Mouse (Mus musculus) brain, adult 2 months (tissue): Measurements from ENCODE around the gene Jmy.
A peak's percentile ranks its signal among the peaks of the same experiment; 100 is the strongest.
"Not testable (repeated sequence)": the region's sequence is repeated elsewhere in the genome, so short reads cannot be mapped to it uniquely, and the experiment has no call there.

ENCODE experiments used
- DNase-seq: peaks from one replicate; pipeline ENCODE4 v3.0.0; 2011; ENCODE audit warnings: low read depth, low spot score

The Jmy gene

DNA sequence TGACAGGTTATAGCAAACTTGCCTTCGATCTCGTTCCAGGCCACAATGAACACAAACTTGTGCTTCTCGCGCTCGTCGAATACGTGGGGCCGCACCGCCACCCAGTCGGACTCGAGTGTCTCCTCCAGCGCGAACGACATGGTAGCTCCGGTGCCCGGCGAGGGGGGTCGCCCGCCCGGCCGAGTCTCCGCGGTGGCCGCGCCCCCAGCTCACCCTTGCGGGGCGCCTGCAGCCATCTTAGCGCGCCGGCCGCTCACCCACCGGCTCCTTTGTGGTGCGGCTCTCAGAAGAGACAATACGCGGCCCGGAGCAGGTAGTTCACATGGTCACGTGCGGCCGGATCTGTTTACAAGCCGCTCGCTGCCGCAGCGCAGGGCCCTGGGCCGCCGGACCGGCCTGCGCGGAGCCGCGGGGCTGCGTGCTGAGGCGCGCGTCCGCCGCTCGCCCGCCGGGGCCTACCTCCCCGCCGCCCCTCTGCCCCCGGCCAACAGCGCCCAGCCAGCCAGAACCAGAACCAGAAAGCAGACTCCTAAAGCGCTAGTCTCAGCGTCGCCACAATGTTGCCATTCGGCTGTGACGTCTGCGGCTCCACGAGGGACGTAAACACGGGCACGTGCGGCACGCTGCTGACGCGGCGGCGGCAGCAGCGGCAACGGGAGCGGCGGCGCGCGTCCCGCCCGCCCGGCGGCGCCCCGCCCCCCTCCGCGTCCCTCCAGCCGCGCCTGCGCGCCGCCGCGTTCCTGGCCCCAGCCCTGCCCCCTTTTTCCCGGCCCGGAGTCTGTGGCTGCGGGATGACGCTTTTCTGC lies at the start of gene Jmy:
Gene Jmy (minus strand): TSS at position 642 of the 806 bp plus-strand sequence.
- DNase-seq = peak; percentile 96

DNA sequence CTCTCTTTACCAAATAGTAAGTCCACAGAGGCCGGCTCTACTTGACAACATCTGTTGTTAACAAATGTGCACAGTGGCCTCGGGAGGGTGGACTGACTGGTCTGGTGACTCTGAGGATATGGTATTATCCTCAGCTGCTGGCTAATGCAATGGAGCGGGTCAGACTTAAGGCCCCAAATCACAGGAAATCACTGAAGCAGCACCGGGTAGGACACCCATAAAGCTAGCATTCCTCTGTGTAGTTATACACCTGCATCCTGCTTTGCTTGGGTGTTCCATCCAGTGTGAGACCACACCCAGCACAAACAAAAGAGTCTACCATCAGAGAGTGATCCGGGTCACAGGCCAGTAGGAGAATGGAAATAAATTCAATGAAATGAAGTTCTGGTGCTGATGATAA lies 48.0 kb upstream of the Jmy start:
- no peak for DNase-seq

DNA sequence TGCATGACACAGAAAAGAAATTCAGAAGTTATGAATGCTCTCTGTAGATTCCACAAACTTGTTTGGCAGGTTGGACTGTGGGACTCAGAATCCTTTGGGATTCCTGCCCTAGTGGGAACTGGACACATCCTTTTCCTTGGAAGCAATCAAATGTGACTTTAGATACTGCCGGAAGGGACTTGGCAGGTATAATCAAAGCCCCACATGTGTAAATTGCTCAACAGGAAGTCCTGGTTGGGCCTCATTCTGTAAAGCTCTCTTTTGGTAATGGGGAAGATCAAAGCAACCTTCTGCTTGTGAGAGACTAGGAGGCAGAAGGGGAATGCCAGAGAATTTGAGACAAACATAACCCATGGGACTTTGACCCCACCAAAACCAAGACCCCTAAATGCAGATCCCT lies 46.4 kb upstream of the Jmy start:
- DNase-seq = no peak

DNA sequence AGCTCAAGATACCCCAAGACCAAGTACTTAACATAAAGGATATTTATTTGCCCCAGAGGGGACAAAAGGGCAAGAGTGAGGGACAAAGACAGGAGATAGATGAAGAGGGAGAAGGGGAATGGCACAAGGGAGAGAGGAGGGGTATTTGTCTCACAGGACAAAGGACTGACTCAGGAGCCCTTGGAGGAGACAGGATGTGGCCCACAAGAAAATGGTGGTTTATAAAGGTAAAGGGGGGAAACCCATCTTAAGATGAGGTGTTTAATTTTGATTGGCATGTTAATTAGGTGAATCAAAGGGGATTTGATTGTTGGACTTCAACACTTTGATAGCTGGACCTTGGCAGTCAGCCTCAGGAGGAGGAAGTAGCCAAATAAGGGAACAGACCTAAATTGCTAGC lies 44.7 kb upstream of the Jmy start:
- DNase-seq = no peak

DNA sequence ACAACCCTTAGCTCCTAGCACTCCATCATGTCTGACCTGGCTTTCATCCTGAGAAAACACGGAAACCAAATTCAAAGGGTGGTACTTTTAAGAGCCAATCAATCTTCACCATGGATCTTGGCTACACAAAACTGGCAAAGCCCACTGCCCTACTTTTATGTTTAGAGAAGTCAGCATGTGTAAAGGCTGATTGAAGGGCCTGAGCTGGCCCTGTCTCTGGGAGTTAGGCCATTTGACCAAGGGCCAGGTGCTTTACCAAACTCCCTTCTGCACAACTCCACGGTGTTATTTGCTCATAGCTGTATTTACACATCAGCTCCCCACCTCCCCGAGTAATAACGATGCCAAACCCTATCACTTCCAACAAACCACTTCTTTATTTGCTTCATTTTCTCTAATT lies 39.7 kb upstream of the Jmy start:
- DNase-seq = no peak

DNA sequence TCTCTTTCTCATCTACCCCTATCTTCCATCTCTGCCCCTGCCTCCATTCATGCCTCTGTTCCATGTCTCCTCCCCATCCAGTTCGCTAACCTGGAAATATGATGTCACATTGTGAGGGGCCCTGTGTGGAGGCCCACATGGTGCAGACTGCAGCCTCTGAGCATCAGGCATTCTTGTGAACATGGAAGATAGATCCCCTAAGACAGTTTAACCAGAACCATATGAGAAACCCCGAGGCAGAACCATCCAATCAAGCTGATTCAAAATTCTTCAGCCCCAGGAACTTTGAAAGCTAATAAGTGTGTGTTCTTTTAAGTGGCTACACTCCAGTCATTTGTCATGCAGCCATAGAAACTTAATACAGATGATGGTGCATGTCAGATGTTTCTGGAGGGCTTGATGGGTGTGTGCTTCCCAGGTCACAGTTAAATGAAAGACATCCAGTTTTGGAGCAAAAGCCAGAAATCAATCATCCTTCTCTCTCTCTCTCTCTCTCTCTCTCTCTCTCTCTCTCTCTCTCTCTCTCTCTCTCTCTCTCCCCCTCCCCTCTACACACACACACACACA lies 19.2 kb upstream of the Jmy start:
- no peak for DNase-seq

DNA sequence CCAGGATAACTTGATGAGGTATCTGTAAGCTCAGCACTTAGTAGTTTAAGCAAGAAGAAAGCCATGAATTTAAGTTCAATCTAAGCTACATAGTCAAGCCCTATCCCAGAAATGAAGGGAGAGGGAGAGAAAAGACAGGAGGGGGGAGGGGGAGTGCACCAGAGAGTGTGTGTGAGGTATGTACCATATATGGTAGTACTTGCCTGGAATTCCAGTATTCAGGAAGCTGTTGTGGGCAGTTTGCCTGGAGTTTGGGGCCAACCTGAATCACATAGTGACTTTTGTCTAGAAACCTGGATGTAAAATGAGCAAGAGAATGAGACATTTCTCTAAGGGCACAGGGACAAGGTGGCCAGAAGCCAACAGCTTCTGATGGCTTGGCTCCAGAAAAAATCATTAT lies 17.6 kb upstream of the Jmy start:
- DNase-seq = no peak

DNA sequence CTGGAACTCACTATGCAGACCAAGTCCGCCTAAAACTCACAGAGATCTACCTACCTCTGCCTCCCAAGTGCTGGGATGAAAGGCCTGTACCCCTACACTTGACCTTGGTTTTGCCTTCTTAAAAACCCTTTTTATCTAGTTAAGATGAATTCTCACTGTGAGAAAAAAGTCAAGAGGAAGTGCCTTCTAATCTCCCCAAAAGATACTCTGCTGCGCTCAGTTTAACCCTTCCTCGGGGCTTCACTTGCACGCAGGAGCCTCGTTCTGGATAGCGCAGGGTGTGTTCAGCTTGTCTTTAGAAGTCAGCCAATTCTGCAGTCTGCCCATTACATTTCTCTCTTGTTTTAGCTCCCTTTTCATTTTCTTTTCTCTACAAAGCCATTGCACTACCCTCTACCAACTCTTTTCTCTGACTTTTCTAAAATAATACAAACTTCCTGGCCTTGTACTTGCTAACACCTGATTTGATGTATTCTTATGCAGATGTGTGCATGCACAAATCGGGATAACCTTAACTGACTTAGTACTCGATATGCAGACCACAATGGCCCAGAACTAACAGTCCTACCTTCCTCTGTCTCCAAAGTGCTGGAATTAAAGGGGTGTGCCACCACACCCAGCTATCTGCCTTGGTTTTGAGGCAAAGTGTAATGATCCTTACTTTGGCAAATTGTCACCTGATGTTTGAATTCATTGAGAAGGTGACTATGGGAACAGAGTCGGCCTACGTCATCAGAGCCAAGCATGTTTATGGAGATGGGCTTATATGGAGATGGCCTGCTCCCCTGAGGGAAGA lies 14.6 kb upstream of the Jmy start:
- DNase-seq = no peak

DNA sequence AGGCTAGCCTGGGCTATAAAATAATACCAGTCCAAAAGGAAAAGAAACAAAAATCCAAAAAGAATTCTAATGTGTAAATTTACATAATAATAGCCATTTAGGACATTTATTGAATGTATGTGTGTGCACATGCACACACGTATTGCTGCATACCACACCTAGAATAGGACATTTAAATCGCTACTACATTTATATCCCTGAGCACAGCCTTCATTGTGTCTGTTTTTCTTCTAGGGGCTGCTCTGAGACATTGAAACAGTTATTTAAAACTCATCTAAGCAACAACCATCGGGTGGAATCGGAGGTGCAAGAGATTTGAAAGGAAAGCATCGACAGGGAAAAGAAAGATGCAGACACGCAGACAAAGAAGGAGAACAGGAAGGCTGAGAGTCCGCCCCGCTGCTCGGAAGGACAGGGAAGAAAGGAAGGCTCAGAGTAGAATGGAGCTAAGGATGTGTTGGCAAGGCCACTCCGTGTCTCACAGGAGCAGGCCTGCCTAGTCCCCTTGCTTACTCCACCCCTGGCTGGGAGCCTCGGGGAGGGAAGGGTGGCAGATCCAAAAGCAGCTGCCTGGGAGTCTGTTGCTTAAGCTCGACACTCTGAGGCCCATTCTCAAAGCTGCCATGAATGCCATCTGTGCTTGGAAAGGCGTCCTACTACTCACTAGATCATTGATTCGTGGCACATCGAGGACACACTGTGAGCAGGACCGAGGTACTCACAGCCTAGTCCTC lies 11.0 kb upstream of the Jmy start:
- DNase-seq = peak; percentile 61

DNA sequence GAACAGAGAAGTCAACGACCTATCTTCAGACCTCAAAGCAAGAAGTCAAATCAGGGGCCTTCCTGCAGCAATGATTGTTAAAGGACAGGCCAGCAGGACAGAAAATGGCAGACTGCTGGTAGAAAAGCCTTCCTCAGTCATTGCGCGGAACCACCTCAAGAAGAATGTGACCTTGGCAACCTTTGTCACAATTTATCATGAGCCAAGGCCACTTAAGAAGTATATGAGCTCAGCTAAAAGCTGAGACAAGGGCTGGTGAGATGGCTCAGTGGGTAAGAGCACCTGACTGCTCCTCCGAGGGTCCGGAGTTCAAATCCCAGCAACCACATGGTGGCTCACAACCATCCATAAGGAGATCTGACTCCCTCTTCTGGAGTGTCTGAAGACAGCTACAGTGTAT lies 7.3 kb upstream of the Jmy start:
- DNase-seq = not testable (repeated sequence)

DNA sequence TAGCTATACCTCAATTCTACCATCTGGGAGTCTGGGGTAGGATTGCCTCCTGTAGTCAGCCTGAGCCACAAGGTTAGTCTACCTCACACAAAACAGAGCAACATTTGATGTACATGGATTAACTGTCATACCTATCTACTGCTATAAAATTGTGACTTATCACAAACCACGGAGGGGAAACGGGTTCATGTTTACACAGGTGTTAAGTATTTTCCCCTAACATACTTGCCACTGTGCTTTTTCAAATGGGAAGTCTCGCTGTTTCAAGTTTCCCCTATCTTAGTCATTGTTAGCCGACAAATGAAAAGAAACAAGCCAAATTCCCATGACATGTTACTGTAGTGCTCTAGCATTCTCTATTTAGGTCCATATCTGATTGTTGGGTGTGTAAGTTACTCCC lies 2.1 kb upstream of the Jmy start:
- no peak for DNase-seq

DNA sequence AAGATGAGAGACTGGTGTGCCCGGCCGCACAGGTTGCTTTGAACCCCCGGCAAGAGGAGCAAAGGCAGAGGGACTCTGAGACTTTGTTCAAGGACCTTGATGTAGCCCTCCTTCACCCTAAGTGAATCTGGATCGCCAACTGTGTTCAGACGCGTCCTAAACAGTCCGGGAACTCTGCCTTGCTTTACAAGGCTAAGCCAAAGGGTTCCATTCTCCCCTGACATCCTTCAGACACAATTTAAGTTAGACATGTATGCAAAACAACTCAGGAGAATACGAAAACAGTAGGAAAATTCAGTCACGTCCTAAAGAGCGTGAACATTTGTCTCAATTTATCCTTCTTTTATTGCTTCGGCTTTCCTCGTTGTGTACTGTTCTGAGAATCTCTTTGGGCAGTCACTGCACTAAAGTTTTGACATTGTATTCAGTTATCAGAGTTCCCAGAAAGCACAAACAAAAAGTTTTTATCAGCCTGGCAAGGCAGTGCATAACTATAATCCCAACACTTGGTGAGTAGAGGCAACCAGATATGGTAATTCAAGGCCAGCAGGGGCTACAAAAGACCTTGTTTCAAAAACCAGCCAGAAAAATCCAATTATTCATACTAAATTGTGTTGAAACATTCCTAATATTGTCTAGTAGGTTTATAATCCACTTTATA lies 495 bp upstream of the Jmy start:
- no peak for DNase-seq

DNA sequence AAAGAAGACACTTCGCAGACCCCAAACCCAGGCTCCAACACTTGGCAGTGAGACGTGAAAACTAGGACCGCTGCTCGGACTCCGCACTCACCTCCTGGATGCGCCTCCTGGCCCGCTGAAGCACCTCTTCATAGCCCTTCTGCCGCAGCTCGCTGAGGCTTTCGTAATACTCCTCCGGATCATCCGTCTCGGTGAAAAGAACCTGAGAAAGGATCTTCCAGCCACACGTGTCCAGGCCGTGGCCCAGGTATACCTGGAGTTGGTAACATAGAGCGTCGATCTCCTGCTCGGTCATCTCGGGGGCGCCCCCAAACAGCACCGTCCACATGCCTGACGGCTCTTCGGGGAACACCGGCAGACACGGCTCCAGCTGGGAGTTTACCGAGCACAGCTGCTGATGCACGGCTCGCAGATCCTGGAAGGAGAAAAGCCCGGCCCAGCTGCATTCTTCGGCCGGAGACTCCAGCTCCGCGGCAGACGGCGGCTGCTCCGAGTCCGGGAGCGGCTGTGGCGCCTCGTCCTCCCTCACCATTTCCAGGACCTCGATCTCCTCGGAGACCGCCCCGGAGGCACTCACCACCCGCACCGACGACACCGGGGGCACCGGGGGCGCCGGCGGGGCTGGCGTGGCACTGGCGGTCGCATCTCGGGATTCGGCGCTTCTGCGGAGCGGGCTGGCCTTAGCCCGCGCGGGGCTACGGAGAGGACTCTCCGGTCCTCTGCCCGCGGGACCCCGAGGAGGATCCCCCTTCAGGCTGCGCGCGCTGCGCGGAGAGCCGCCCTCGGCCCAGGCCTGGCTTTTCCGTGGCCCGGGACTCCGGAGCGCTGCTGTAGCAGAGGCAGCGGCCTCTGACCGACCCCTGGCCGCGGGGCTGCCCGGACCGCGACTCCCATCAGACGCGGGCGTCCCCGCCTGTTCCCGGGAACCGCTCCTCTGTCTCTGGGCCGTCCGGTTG lies 1.1 kb downstream of the Jmy start:
- peak; percentile 27 for DNase-seq

DNA sequence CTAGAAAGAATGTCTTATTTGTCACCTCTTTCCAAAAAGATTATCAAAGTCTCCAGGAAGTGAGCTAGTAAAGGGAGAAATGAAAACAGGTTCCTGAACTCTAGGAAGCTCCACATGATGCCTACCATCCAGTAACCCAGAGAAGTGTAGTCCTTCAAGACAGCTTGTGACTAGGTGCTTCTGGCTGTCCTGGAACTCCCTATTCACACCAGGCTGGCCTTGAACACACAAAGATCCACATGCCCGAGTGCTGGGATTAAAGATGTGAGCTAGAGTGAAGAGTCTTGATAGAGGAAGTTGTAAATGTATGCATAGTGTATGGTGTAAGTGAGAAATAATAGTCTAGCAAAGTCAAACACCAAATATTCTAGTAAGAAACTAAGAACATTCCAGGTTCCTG lies 2.6 kb downstream of the Jmy start:
- no peak for DNase-seq

DNA sequence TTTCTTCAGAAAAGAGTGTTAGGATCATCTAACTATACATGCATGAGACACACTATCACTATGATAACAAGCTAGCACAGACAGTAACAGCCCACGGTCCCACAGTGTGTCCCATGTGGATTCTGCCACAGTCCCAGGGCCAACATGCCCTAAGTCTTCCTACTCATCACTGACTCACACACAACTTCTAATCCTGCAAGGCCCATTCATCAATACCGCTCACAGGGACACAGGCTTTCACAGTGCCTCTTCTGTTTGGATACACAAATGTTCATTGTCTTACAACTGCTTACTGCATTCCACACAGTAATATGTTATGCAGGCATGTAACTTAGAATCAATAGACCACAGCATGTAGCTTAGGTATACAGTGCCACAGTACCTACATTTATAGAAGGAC lies 11.1 kb downstream of the Jmy start:
- DNase-seq = peak; percentile 71

DNA sequence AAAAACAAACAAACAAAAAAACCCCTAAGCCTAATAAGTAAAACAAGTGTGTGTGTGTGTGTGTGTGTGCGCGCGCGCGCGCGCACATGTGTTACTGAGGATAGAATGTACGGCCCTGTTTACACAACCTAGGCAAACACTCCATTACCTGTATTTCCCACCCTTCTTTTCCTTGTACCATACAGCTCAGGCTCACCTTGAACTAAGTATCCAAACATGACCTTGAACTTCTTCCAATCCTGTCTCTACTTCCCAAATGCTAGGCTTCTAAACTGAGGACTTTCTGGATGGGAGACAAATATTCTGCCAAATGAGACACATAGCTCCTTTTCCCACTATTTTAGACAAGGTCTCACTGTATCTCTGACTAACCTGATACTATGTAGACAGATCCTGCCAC lies 11.9 kb downstream of the Jmy start:
- no peak for DNase-seq

DNA sequence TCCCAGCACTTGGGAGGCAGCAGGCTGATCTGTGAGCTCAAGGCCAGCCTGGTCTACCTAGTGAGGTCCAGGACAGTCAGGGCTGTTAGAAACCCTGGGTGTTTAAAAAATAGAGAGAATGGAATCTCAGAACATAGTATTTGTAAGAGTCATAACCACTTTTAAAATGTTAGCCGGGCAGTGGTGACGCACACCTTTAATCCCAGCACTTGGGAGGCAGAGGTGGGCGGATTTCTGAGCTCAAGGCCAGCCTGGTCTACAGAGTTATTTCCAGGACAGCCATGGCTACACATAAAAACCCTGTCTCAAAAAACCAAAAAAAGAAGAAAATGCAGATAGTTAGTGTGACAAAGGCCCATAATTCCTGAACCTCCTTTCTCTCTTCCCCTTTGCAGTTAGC lies 15.3 kb downstream of the Jmy start:
- DNase-seq = no peak

DNA sequence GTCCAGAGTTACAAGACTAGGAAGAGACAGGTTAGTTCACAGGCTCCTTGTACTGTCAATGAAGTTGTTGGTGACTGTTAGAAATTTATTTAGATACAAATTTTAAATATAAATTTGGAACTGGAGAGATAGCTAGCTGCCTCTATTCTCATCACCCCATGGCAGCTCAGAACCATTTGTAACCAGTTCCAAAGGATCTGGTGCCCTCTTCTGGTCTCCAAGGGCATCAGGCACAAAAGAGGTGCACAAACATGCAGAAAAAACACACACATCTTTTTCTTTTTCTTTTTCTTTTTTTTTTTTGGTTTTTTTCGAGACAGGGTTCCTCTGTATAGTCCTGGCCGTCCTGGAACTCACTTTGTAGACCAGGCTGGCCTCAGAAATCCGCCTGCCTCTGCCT lies 18.5 kb downstream of the Jmy start:
- no peak for DNase-seq

DNA sequence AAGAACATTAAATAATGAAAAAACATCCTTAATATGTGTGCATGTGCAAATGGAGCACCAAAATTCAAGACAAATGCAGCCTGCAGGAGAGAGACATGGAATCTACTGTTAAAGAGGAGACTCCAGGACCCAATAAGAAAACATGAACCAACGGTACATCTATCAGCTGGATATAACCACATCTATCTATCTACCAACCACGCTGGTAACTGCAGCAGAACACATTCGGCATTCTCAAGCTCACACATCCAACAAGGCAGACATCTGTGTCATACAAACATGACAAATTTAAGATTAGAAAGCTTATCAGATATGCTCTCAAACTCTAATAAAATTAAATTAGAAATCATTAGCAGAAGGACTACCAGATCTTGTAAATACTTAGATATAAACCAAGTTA lies 21.3 kb downstream of the Jmy start:
- DNase-seq = no peak

DNA sequence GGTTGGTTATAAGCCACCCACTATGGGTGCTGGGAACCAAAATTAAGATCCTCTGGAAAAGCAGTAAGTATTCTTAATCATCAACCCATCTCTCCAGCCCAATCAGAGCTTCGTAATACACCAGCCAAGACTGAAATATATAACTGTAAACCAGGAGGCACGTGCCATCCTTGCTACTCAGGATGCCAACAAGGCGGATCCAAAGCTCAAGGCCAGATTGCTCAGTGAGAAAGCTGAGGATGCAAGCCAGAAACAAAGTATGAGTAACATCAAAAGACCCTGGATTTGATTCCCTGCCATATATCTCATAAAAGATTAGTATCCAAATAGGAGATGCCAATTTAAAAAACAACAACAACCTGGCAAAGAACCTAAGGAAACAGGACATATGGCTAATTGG lies 31.3 kb downstream of the Jmy start:
- peak; percentile 32 for DNase-seq
